Mouse (Mus musculus) midbrain, embryonic 16.5 days (tissue): ENCODE data around the gene Tyr. TPM values are rescaled to one million over a fixed set of nuclear protein-coding genes. Genes with fewer than 3 reads are reported as not detected.
"Not testable (repeated sequence)": the region's sequence is repeated elsewhere in the genome, so short reads cannot be mapped to it uniquely, and the experiment has no call there.

Experiments
- ATAC-seq: fragments of 200-750 bp; cut with Nextera tagmentation; 2 replicates; pipeline ENCODE4 v1.8.0; 2017; ENCODE audit warnings: moderate TSS enrichment
- H3K27ac ChIP-seq: fragments of 300-500 bp; sonication (generic); 2 replicates; pipeline ENCODE4 v1.5.1; 2014; ENCODE audit warnings: mild to moderate bottlenecking, low read length, mixed read lengths
- H3K27me3 ChIP-seq: fragments of 300-500 bp; sonication (generic); 2 replicates; pipeline ENCODE4 v1.6.1; 2014; ENCODE audit warnings: low read depth, low read length, mixed read lengths; ENCODE audit not compliant: control insufficient read depth, insufficient read depth
- H3K36me3 ChIP-seq: fragments of 300-500 bp; sonication (generic); 2 replicates; pipeline ENCODE4 v1.6.1; 2014; ENCODE audit warnings: mild to moderate bottlenecking, low read length, moderate library complexity, mixed read lengths; ENCODE audit not compliant: control insufficient read depth, insufficient read depth
- H3K4me1 ChIP-seq: fragments of 300-500 bp; sonication (generic); 2 replicates; pipeline ENCODE4 v1.6.1; 2014; ENCODE audit warnings: mild to moderate bottlenecking, low read length, mixed read lengths; ENCODE audit not compliant: control insufficient read depth, insufficient read depth
- H3K4me2 ChIP-seq: fragments of 300-500 bp; sonication (generic); 2 replicates; pipeline ENCODE4 v1.6.1; 2014; ENCODE audit warnings: mild to moderate bottlenecking, low read length, mixed read lengths
- H3K4me3 ChIP-seq: fragments of 300-500 bp; sonication (generic); 2 replicates; pipeline ENCODE4 v1.5.1; 2014; ENCODE audit warnings: low read depth, mild to moderate bottlenecking, low read length, moderate library complexity, mixed read lengths
- H3K9ac ChIP-seq: fragments of 300-500 bp; sonication (generic); 2 replicates; pipeline ENCODE4 v1.6.1; 2014; ENCODE audit warnings: low read depth, low read length, mixed read lengths
- H3K9me3 ChIP-seq: fragments of 300-500 bp; sonication (generic); replicated peaks from 2 replicates; pipeline ENCODE4 v1.6.1; 2014; ENCODE audit warnings: mild to moderate bottlenecking, low read length, mixed read lengths; ENCODE audit not compliant: control insufficient read depth, poor library complexity, severe bottlenecking
- WGBS: fragments of 180-500 bp; shearing (Covaris S2); extraction: QIAGEN DNeasy Blood & Tissue Kit; methylation state at CpG from one replicate; pipeline ENCODE4 v1.1.7; 2014; 5-methylcytosine and 5-hydroxymethylcytosine counted together
- polyA plus RNA-seq: library from polyadenylated mRNA; unstranded; fragments of >200 nt; fragmentation: Nextera tagmentation; extraction: Ambion mirVana; gene quantifications from 2 replicates; pipeline ENCODE4 v1.2.1, GENCODE M21; 2015

Gene Tyr
- polyA plus RNA-seq, result not detected in 2 replicates

DNA sequence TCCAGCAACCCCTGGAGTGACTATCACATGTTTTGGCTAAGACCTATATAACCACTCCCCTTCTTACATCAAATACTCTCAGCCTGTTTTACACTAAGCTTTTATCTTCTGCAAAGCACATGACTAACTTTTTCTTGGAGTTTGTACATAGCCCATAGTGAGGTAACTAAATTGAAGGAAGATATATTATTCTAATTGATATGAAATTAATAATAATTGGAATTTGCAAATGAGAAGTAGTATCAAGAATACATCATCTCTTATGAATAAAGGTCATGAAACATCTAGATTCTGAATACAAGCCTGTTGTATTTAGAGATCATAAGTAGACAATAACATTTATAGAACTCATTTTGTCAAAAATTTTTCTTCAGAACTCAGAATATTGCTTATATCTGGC lies at the start of gene Tyr:
Tyr (minus strand) TSS at position 101 of the 400 bp plus-strand sequence.
- H3K4me2 ChIP-seq, result no peak within 1 kb of the TSS
- H3K4me3 ChIP-seq, result no peak within 1 kb of the TSS
- no peak for ATAC-seq
- no peak within 1 kb of the TSS for H3K27ac ChIP-seq
- no peaks in the 10 kb centered on the region for H3K9me3 ChIP-seq
- no peaks in the 10 kb centered on the region for H3K36me3 ChIP-seq
- H3K4me1 ChIP-seq, result no peaks in the 10 kb centered on the region
- H3K27me3 ChIP-seq, result no peaks in the 10 kb centered on the region
- no peak within 1 kb of the TSS for H3K9ac ChIP-seq

DNA sequence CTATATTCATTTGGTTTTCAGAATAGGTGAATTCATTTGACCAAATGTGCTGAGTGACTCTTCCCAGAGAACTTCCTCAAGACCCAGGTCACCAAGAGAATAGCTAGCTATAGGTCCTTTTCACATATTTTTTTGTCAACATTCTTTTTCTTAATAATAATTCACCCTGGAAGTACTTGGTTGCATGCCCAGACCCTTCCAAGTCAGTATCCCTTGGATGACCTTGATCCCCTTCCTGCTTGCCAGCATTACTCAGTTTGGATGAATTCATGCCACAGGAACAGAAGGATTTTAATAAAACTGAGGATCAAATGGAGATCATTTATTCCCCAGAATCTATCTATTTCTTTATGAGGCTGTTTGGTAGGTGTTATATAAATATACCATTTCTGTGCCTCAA lies 45.7 kb upstream of the Tyr start:
- H3K27me3 ChIP-seq, result no peaks in the 10 kb centered on the region

DNA sequence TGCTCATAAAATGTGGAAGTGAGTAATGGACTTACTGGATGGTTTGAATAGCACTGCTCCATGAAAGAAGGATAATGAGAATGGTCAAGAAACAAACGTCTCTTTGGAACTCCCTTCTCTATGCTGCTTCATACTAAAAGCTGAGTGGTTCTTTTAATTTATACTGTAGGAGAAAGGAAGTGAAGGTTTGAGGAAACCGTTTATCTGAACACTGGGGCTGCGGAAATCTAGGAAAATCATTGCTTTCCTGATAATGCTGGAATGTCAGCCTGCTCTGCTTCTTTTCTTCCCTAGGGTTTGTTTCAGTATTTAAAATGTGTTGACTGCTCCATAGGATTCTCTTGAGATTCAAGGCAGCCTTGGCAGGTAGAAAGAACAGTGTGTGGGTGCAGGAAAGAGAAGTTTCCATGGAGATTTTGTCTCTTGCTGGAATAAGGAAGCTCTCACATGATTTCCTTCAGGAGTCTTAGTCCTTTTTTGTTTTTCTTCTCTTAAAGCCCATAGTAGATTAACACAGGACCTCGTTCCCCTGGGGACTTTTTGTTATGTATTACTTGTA lies 891 bp upstream of the Tyr start:
- no peak overlapping the region for H3K4me2 ChIP-seq
- no peaks in the 10 kb centered on the region for H3K27me3 ChIP-seq
- 16% methylated on average over 4 of the region's 4 CpGs for WGBS
- no peak overlapping the region for H3K4me3 ChIP-seq
- H3K36me3 ChIP-seq, result no peaks in the 10 kb centered on the region
- H3K27ac ChIP-seq, result no peak overlapping the region
- no peak for ATAC-seq
- no peaks in the 10 kb centered on the region for H3K9me3 ChIP-seq
- no peaks in the 10 kb centered on the region for H3K4me1 ChIP-seq
- no peak overlapping the region for H3K9ac ChIP-seq

More for the DNA sequence above, 45.7 kb upstream of the Tyr start:
- Histone ChIP-seq H3K4me2 (no peak overlapping the region), H3K4me3 (no peak overlapping the region), H3K9me3 (no peaks in the 10 kb centered on the region), H3K36me3 (no peaks in the 10 kb centered on the region), H3K27ac (no peak overlapping the region), H3K9ac (no peak overlapping the region), H3K4me1 (no peaks in the 10 kb centered on the region)
- no peak for ATAC-seq

DNA sequence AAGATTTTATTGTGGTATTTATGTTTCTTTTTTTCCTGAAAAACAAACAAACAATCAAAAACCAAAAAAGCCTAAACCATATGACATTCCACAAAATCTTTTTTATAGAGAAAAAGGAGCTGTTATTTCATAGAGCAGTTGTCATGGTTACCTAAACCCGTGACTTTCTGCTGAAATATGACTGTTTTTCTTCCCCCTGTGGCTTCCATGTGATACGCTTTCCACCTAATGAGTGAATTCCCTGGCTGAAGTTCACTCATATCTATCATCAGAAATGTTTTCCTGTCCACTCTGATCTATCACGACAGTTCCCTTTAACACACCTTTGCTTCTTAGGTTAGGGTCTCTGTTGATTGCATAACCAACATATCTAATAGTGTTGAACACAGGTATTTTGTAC lies 5.3 kb downstream of the Tyr start:
- WGBS, result 52% methylated on average over 3 of the region's 3 CpGs
- Histone ChIP-seq H3K9ac (no peak overlapping the region), H3K27me3 (no peaks in the 10 kb centered on the region), H3K4me3 (no peak overlapping the region), H3K27ac (no peak overlapping the region), H3K4me2 (no peak overlapping the region), H3K4me1 (no peaks in the 10 kb centered on the region), H3K9me3 (no peaks in the 10 kb centered on the region), H3K36me3 (no peaks in the 10 kb centered on the region)
- ATAC-seq, result peak; percentile 81

DNA sequence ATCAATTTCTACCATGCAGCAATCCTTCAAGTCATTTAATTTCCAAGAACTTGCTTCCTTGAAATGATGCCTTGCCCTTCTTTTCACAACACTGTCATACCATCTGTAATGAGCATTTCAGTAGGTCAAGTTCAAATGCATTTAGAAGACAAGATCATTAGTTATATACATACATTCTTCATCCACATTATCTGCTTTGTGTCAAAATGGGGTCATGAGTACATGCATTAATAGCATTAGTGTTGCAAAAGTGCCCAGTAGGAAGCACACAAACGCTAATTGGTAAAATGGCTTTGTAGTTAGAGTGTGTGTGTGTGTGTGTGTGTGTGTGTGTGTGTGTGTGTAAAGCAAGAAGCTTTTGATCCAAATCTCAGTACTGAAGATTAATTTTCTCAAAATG lies 80.0 kb downstream of the Tyr start:
- Histone ChIP-seq H3K27ac (no peak overlapping the region), H3K4me1 (no peaks in the 10 kb centered on the region), H3K36me3 (no peaks in the 10 kb centered on the region), H3K27me3 (no peaks in the 10 kb centered on the region), H3K9me3 (no peaks in the 10 kb centered on the region), H3K9ac (no peak overlapping the region), H3K4me2 (no peak overlapping the region), H3K4me3 (no peak overlapping the region)
- ATAC-seq, result no peak
- WGBS, result 63% methylated on average over 1 of the region's 1 CpGs

DNA sequence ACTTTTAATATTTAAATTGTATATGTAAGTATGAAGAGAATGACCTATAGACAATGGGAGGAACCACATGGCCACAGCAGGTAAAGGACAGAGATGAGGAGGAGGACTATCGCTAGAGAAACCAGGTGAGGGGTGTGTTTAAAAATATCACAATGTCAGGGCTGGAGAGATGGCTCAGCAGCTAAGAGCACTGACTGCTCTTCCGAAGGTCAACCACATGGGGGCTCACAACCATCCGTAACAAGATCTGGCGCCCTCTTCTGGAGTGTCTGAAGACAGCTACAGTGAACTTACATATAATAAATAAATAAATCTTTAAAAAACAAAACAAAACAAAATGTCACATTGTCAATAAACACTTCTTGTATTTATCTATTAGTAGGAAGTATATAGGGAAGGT lies 81.9 kb downstream of the Tyr start:
- H3K27me3 ChIP-seq, H3K9ac ChIP-seq, H3K4me2 ChIP-seq, H3K27ac ChIP-seq, ATAC-seq, H3K36me3 ChIP-seq, H3K9me3 ChIP-seq, H3K4me3 ChIP-seq, H3K4me1 ChIP-seq: not testable (repeated sequence)
- 14% methylated on average over 4 of the region's 4 CpGs for WGBS

DNA sequence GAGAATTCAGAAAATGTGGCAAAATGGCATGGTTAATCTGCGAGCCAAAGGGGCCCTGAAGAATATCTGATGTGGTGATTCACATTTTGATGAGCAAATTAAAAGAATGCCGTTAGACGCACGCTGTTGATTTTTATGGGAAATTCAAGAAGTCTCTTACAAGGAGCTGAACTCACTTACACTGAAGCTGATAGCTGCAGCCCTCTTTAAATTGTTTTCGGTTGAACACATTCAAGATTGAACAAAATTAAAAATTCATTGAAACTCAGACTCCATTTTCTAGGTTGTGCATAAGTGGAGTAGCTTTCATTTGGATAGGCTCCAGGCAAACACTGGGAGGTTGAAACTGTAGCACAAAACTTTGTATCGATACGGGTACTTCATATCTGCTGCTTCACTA lies 96.3 kb downstream of the Tyr start:
- 93% methylated on average over 7 of the region's 7 CpGs for WGBS
- no peak overlapping the region for H3K4me3 ChIP-seq
- H3K4me1 ChIP-seq, result no peaks in the 10 kb centered on the region
- H3K9me3 ChIP-seq, result no peaks in the 10 kb centered on the region
- H3K36me3 ChIP-seq, result no peaks in the 10 kb centered on the region
- no peak for ATAC-seq
- no peak overlapping the region for H3K27ac ChIP-seq
- no peaks in the 10 kb centered on the region for H3K27me3 ChIP-seq
- H3K4me2 ChIP-seq, result no peak overlapping the region
- H3K9ac ChIP-seq, result no peak overlapping the region

DNA sequence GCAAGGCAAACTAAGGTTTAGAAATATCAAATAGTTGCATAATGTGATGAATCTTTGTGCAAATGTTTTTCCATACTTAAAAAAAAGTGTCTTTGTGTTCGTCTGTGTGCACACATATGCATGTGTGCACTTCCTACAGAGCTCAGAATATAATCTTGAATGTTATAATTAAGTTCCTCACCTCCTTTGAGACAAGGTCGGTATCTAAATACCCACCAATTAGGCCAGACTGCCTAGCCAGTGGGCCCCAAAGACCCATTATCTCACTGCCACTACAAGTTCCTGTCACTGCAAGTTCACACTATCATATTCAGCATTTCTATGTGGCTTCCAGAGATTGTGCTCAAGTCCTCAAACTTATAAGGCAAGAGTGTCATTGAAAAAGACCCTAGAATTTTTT lies 118.4 kb downstream of the Tyr start:
- no peaks in the 10 kb centered on the region for H3K9me3 ChIP-seq
- no peak for ATAC-seq
- no peaks in the 10 kb centered on the region for H3K27me3 ChIP-seq
- no peak overlapping the region for H3K9ac ChIP-seq
- no peak overlapping the region for H3K27ac ChIP-seq
- H3K4me3 ChIP-seq, result no peak overlapping the region
- no peaks in the 10 kb centered on the region for H3K36me3 ChIP-seq
- no peaks in the 10 kb centered on the region for H3K4me1 ChIP-seq
- WGBS, result 67% methylated on average over 2 of the region's 2 CpGs
- H3K4me2 ChIP-seq, result no peak overlapping the region
